Mouse (Mus musculus): ENCODE measurements around the gene Tspan12. TPM values are rescaled to one million over a fixed set of nuclear protein-coding genes. Genes with fewer than 3 reads are reported as not detected.

Gene Tspan12
- polyA plus RNA-seq, 1 experiment from 2014 or later = 38.8 TPM

DNA sequence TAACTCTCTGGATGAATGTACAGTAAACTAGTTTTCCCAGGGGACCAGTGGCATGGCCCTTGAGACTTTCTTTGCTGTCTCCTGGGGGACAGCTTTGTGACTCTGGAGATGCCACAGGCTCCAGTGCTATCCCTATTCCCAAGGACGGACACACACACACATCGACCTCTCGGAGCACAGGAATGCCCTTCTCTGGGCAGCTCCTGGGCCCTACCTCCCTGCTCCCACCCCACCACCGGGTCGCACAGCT lies 1.0 kb downstream of the Tspan12 start:
- H3K27ac ChIP-seq (ENCODE audit: low read depth, low read length) = peak overlapping the region; percentile 73
- peak overlapping the region; percentile 78 for H3K4me3 ChIP-seq (ENCODE audit: low read depth, low read length)
- H3K4me1 ChIP-seq (replicated peaks; ENCODE audit: control insufficient read depth, insufficient read depth, low read length) = no peaks in the 10 kb centered on the region
- no peaks in the 10 kb centered on the region for H3K27me3 ChIP-seq (replicated peaks; ENCODE audit: control insufficient read depth, insufficient read depth, low read length)
- H3K9me3 ChIP-seq (ENCODE audit: control insufficient read depth) = no peaks in the 10 kb centered on the region
- peaks cover 7% of the 10 kb centered on the region for H3K36me3 ChIP-seq (ENCODE audit: control insufficient read depth, insufficient read depth)
- WGBS = 0% methylated on average over 5 of the region's 5 CpGs
- TF ChIP-seq CTCF (IDR thresholded peaks at IDR 0.05; ENCODE audit: low read depth) = no peak
- peak overlapping the region; percentile 89 for H3K4me2 ChIP-seq (replicated peaks; ENCODE audit: low read depth)
- ATAC-seq = peak; percentile 60; the same call in 1 of the 2 replicates
- peak overlapping the region; percentile 79 for H3K9ac ChIP-seq (ENCODE audit: low read depth, low read length)

DNA sequence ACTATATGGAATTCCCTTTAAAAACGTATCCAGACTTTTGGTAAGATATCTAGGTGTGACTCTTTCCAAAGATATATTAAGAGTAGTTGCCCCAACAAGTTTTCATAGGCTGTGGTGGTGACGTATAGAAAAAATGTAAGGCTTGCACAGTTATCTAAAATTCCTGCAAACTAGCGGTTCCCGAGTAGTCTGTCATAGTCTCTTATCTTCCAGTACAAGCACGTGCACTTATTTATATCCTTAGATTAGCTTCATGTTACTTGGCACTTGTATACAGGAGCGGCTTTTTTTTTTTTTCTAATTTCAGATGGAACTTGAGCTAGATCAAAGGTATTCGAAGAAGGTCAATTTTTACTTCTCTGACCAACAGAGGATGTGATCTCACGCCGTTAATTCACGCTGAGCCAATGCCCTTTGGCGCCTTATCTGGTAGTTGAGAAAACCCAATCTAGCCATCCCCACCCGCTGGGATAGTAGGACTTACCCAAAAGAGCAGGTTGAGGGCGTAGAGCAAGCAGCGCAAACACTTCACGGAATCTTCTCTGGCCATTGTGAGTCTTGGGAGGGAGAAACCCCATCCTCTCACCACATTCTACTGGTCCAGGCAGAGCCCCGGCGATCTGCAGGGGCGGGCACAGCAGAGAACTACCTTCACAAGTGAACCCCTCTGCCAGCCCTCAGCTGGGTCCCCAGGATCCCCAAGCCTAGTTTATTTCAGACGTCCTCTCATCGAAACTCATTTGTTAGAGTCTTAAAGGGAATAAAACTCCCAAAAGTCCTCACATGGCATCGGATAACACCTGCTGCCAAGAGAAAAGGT lies 1.6 kb downstream of the Tspan12 start:
- Histone ChIP-seq H3K9me3 (ENCODE audit: control insufficient read depth) (no peaks in the 10 kb centered on the region), H3K4me2 (replicated peaks; ENCODE audit: low read depth) (peak overlapping the region; percentile 89), H3K36me3 (ENCODE audit: control insufficient read depth, insufficient read depth) (peaks cover 10% of the 10 kb centered on the region), H3K4me1 (replicated peaks; ENCODE audit: control insufficient read depth, insufficient read depth, low read length) (no peaks in the 10 kb centered on the region), H3K27ac (ENCODE audit: low read depth, low read length) (peak overlapping the region; percentile 73; the same call in 1 of the 2 replicates), H3K27me3 (replicated peaks; ENCODE audit: control insufficient read depth, insufficient read depth, low read length) (no peaks in the 10 kb centered on the region), H3K9ac (ENCODE audit: low read depth, low read length) (peak overlapping the region; percentile 79), H3K4me3 (ENCODE audit: low read depth, low read length) (peak overlapping the region; percentile 78)
- TF ChIP-seq CTCF (IDR thresholded peaks at IDR 0.05; ENCODE audit: low read depth) = no peak
- ATAC-seq = no peak
- WGBS = 9% methylated on average over 21 of the region's 21 CpGs

DNA sequence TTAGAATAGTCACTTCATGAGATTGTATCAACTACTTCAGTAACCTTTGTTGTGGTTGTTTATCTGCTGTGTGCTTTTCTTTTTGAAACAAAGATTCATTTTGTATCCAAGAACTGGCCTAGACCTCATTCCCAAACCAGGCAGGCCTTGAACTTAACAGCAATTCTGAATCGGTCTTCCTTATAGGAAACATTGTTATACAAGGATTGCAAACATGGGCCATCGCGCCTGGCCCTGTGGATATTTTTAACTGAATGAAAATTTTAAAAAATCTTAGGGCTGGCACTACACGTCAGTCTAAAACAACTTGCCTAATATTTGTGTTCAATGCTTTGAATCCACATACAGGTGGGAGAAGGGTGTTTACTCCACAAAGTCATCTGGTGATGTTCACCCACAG lies 3.5 kb downstream of the Tspan12 start:
- no peak for ATAC-seq
- no peaks in the 10 kb centered on the region for H3K9me3 ChIP-seq (ENCODE audit: control insufficient read depth)
- H3K4me1 ChIP-seq (replicated peaks; ENCODE audit: control insufficient read depth, insufficient read depth, low read length) = no peaks in the 10 kb centered on the region
- H3K4me2 ChIP-seq (replicated peaks; ENCODE audit: low read depth) = no peak overlapping the region
- H3K4me3 ChIP-seq (ENCODE audit: low read depth, low read length) = no peak overlapping the region
- no peaks in the 10 kb centered on the region for H3K27me3 ChIP-seq (replicated peaks; ENCODE audit: control insufficient read depth, insufficient read depth, low read length)
- no peak overlapping the region for H3K27ac ChIP-seq (ENCODE audit: low read depth, low read length)
- H3K36me3 ChIP-seq (ENCODE audit: control insufficient read depth, insufficient read depth) = peaks cover 10% of the 10 kb centered on the region
- 90% methylated on average over 4 of the region's 4 CpGs for WGBS
- TF ChIP-seq CTCF (IDR thresholded peaks at IDR 0.05; ENCODE audit: low read depth) = no peak
- H3K9ac ChIP-seq (ENCODE audit: low read depth, low read length) = no peak overlapping the region

DNA sequence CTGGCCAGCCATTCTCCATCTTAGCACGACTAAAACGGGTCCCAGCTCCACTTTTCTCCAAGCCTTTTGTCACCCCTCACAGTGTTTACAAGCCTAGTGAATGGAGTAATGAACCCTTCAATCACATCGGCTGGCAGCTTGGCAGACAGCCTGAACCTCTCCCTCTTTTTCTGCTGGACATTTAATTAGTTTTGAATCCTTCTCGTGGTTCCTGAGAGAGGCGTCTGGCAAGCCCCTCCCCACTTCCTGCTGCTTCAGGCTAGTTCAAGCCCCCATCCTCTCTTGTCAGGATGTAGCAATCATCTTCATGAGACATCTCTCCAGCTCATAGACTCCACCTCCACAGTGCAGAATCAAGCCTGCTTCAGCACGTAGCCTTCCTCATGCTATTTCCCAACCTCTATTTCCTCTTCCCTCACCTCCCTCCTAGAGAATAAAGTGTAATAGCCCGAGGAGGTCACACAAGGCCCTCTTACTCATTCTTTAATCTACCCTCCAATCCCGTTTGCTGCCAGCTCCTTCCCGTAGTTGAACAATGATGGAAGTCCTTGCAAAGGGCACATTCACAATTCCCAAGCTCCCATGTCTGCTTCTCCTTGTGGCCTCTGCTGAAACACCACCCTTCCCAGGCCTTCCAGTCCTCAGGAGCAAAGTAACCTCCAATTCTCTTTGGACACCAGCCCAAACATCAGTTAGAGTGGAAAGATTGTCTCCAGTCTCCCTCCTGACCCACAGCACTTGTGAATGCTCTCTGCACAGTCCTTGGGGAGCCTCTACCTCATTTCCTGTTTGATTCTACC lies 12.1 kb downstream of the Tspan12 start:
- Histone ChIP-seq H3K4me2 (replicated peaks; ENCODE audit: low read depth) (no peak overlapping the region), H3K9ac (ENCODE audit: low read depth, low read length) (no peak overlapping the region), H3K36me3 (ENCODE audit: control insufficient read depth, insufficient read depth) (peaks cover 3% of the 10 kb centered on the region; the same call in 1 of the 2 replicates), H3K27ac (ENCODE audit: low read depth, low read length) (no peak overlapping the region), H3K27me3 (replicated peaks; ENCODE audit: control insufficient read depth, insufficient read depth, low read length) (no peaks in the 10 kb centered on the region), H3K4me3 (ENCODE audit: low read depth, low read length) (no peak overlapping the region), H3K9me3 (ENCODE audit: control insufficient read depth) (no peaks in the 10 kb centered on the region), H3K4me1 (replicated peaks; ENCODE audit: control insufficient read depth, insufficient read depth, low read length) (peaks cover 11% of the 10 kb centered on the region; the same call in 1 of the 2 replicates)
- TF ChIP-seq CTCF (IDR thresholded peaks at IDR 0.05; ENCODE audit: low read depth) = no peak
- ATAC-seq = peak; percentile 69
- 9% methylated on average over 9 of the region's 9 CpGs for WGBS

DNA sequence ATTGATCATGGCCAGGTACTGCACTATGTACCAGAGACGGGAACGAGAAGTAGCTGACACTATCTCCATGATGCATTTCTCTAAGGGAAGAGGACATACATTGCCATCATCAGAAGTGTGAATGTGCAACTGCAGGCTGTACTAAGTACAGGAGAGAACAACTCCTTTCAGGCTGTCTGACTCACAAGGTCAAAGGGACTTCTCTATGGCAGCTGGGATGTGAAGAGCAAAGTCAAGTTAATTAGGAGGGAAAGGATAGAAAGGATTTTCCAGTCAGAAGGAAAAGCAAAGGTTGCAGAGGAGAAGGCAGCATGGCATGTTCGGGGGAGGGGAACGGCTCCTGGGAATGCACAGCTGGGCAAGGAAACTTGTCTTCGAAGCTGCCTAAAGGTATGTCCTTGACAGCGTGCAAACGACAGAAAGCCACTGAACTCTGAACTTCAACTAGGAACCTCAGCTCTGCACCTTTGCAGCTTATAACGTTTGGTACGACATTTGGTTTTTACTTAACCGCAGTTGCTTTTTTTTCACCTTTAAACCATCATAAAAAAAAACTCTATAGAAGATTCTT lies 13.0 kb downstream of the Tspan12 start:
- ATAC-seq = no peak
- no peak overlapping the region for H3K27ac ChIP-seq (ENCODE audit: low read depth, low read length)

DNA sequence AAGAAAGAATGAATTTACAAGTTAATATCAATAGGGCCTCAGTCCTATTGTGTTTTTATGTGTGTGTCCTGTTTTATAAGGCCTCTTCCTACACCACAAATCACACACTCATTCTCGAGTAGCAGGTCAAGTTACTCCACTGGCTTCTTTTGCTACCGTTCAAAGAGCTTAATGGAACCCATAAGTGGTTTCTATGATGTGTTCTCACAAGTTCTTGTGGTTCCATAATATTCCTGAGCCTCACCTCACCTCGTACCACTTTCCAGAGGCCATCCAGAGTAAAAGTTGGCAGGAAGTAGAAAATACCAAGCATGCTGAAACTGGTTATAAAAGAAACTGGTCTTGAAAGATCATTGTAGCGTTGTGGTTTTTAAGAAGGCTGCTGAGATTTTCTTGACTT lies 18.8 kb downstream of the Tspan12 start:
- no peaks in the 10 kb centered on the region; the same call in 1 of the 2 replicates for H3K4me1 ChIP-seq (replicated peaks; ENCODE audit: control insufficient read depth, insufficient read depth, low read length)
- no peak overlapping the region for H3K9ac ChIP-seq (ENCODE audit: low read depth, low read length)
- no peak for TF ChIP-seq CTCF (IDR thresholded peaks at IDR 0.05; ENCODE audit: low read depth)
- H3K27me3 ChIP-seq (replicated peaks; ENCODE audit: control insufficient read depth, insufficient read depth, low read length) = no peaks in the 10 kb centered on the region
- H3K27ac ChIP-seq (ENCODE audit: low read depth, low read length) = no peak overlapping the region
- ATAC-seq = no peak
- H3K36me3 ChIP-seq (ENCODE audit: control insufficient read depth, insufficient read depth) = peaks cover 11% of the 10 kb centered on the region; the same call in 1 of the 2 replicates
- H3K4me3 ChIP-seq (ENCODE audit: low read depth, low read length) = no peak overlapping the region
- WGBS = 90% methylated on average over 4 of the region's 4 CpGs
- H3K4me2 ChIP-seq (replicated peaks; ENCODE audit: low read depth) = no peak overlapping the region
- H3K9me3 ChIP-seq (ENCODE audit: control insufficient read depth) = no peaks in the 10 kb centered on the region

More for the DNA sequence above, 13.0 kb downstream of the Tspan12 start:
- Histone ChIP-seq H3K27me3 (replicated peaks; ENCODE audit: control insufficient read depth, insufficient read depth, low read length) (no peaks in the 10 kb centered on the region), H3K9ac (ENCODE audit: low read depth, low read length) (no peak overlapping the region), H3K4me3 (ENCODE audit: low read depth, low read length) (no peak overlapping the region), H3K4me1 (replicated peaks; ENCODE audit: control insufficient read depth, insufficient read depth, low read length) (peaks cover 11% of the 10 kb centered on the region; the same call in 1 of the 2 replicates), H3K4me2 (replicated peaks; ENCODE audit: low read depth) (no peak overlapping the region), H3K36me3 (ENCODE audit: control insufficient read depth, insufficient read depth) (peaks cover 9% of the 10 kb centered on the region; the same call in 1 of the 2 replicates), H3K9me3 (ENCODE audit: control insufficient read depth) (no peaks in the 10 kb centered on the region)
- WGBS = 56% methylated on average over 10 of the region's 10 CpGs
- TF ChIP-seq CTCF (IDR thresholded peaks at IDR 0.05; ENCODE audit: low read depth) = no peak

All from intestine, postnatal 0 days (tissue).